ENCODE assay signal across 18 mouse cellular contexts in genomic region chr4:138824660-138825059, GRCm38 (mm10). TPM values are rescaled to one million over a fixed set of nuclear protein-coding genes. Genes with fewer than 3 reads are reported as not detected.
DNase-seq lines count a peak whose midpoint lies in the region; ATAC-seq and TF ChIP-seq lines count a peak whose summit lies in the region.
"Had no signal": no experiment of that assay in that cellular context is flagged by ENCODE, and none has a peak within 500 bp of the region (broad histone marks: within the 10 kb centered on the region; RNA-seq: fewer than 3 reads in every experiment).

No protein-coding gene starts in this region.

- intact Hi-C loops in heart, adult 2 months (cut with DNase I), result no loop called here

- H3K27ac ChIP-seq in heart, adult 2 months, result no peak overlapping the region
- H3K27ac ChIP-seq in lung, embryonic 14.5 days (ENCODE audit: low read depth), result no peak overlapping the region
- no peak overlapping the region for H3K27ac ChIP-seq in stomach, postnatal 0 days (replicated peaks)
- H3K27ac ChIP-seq: heart, embryonic 13.5 days; limb, embryonic 15.5 days; neural tube, embryonic 15.5 days had no signal

- H3K4me1 ChIP-seq in heart, adult 2 months (ENCODE audit: control insufficient read depth, insufficient read depth, low read length), result no peaks in the 10 kb centered on the region
- H3K4me1 ChIP-seq in lung, embryonic 14.5 days (ENCODE audit: insufficient read depth), result peaks cover 10% of the 10 kb centered on the region; the same call in 1 of the 2 replicates
- H3K4me1 ChIP-seq in lung, adult 2 months (ENCODE audit: control insufficient read depth, insufficient read depth, low read length), result no peaks in the 10 kb centered on the region
- H3K4me1 ChIP-seq in stomach, postnatal 0 days (replicated peaks; ENCODE audit: control insufficient read depth, insufficient read depth), result peaks cover 2% of the 10 kb centered on the region; the same call in 1 of the 2 replicates

- H3K36me3 ChIP-seq in heart, adult 2 months (ENCODE audit: control insufficient read depth, insufficient read depth, low read length), result no peaks in the 10 kb centered on the region
- H3K36me3 ChIP-seq in lung, embryonic 14.5 days (ENCODE audit: insufficient read depth), result no peaks in the 10 kb centered on the region
- H3K36me3 ChIP-seq in stomach, postnatal 0 days (ENCODE audit: control insufficient read depth, insufficient read depth, low read length), result no peaks in the 10 kb centered on the region
- H3K36me3 ChIP-seq: heart, embryonic 13.5 days; limb, embryonic 15.5 days; neural tube, embryonic 15.5 days had no signal

- peaks cover 3% of the 10 kb centered on the region; the same call in 1 of the 2 replicates for H3K9me3 ChIP-seq in lung, embryonic 14.5 days (ENCODE audit: low read depth, low read length)
- no peaks in the 10 kb centered on the region for H3K9me3 ChIP-seq in stomach, postnatal 0 days (ENCODE audit: control insufficient read depth, low read length)
- H3K9me3 ChIP-seq: limb, embryonic 15.5 days; neural tube, embryonic 15.5 days had no signal

- no peak for DNase-seq in heart, adult 2 months
- no peak for DNase-seq in heart, adult 8-10 months (ENCODE audit: low spot score)
- DNase-seq in lung, embryonic 14.5 days, result peak; percentile 41
- DNase-seq in lung, adult 2 months, result no peak
- peak; percentile 19 for DNase-seq in brain, embryonic 14.5 days (ENCODE audit: low read depth)
- no peak for DNase-seq in stomach, postnatal 0 days (ENCODE audit: low spot score)
- no peak for DNase-seq in heart, postnatal 4 days
- DNase-seq in gastrocnemius, adult 18-20 months (ENCODE audit: low spot score), result no peak
- DNase-seq: layer of hippocampus, adult 9-11 months had no signal

- no peak overlapping the region for H3K4me3 ChIP-seq in heart, adult 2 months
- no peak overlapping the region for H3K4me3 ChIP-seq in lung, embryonic 14.5 days (ENCODE audit: low read depth, low read length)
- H3K4me3 ChIP-seq in lung, adult 2 months (replicated peaks; ENCODE audit: extremely low read depth, low read depth, low read length), result no peak overlapping the region
- H3K4me3 ChIP-seq in stomach, postnatal 0 days (ENCODE audit: low read depth, low read length), result no peak overlapping the region
- H3K4me3 ChIP-seq: heart, embryonic 13.5 days; limb, embryonic 15.5 days; neural tube, embryonic 15.5 days had no signal

- no peaks in the 10 kb centered on the region for H3K79me2 ChIP-seq in heart, adult 2 months (replicated peaks; ENCODE audit: control insufficient read depth, insufficient read depth, low read length)

- TF ChIP-seq CTCF in heart, adult 2 months (IDR thresholded peaks at IDR 0.05), result peak; percentile 38
- TF ChIP-seq CTCF in lung, embryonic 14.5 days (IDR thresholded peaks at IDR 0.05; ENCODE audit: low read depth), result peak; percentile 46
- no peak for TF ChIP-seq CTCF in lung, adult 2 months (IDR thresholded peaks at IDR 0.05; ENCODE audit: insufficient read depth, low read length)
- TF ChIP-seq CTCF in brain, embryonic 14.5 days (IDR thresholded peaks at IDR 0.05; ENCODE audit: borderline replicate concordance, extremely low read depth, insufficient read depth, insufficient read length), result peak; percentile 19; the same call in 1 of the 2 replicates
- peak; percentile 56 for TF ChIP-seq CTCF in stomach, postnatal 0 days (IDR thresholded peaks at IDR 0.05; ENCODE audit: low read depth)

- no peak overlapping the region for H3K4me2 ChIP-seq in lung, embryonic 14.5 days
- no peak overlapping the region for H3K4me2 ChIP-seq in stomach, postnatal 0 days (replicated peaks; ENCODE audit: low read depth)
- H3K4me2 ChIP-seq: heart, embryonic 13.5 days; limb, embryonic 15.5 days; neural tube, embryonic 15.5 days had no signal

- TF ChIP-seq POLR2A in heart, adult 2 months (IDR thresholded peaks at IDR 0.05; ENCODE audit: insufficient read depth, low read depth, low read length), result no peak
- no peak for TF ChIP-seq POLR2A in lung, adult 2 months (IDR thresholded peaks at IDR 0.05; ENCODE audit: borderline replicate concordance, extremely low read depth, low read depth, low read length)
- no peak for TF ChIP-seq POLR2A in brain, embryonic 14.5 days (IDR thresholded peaks at IDR 0.05; ENCODE audit: borderline replicate concordance, extremely low read depth, insufficient read depth, insufficient read length, poor library complexity, severe bottlenecking)

- no peaks in the 10 kb centered on the region for H3K27me3 ChIP-seq in heart, adult 2 months (ENCODE audit: control insufficient read depth, insufficient read depth, low read length)
- H3K27me3 ChIP-seq in lung, embryonic 14.5 days (ENCODE audit: insufficient read depth, low read length), result no peaks in the 10 kb centered on the region
- no peaks in the 10 kb centered on the region for H3K27me3 ChIP-seq in stomach, postnatal 0 days (ENCODE audit: control insufficient read depth, insufficient read depth, low read length)
- H3K27me3 ChIP-seq: limb, embryonic 15.5 days; neural tube, embryonic 15.5 days had no signal

- WGBS in heart, adult 2 months, result 88% methylated on average over 2 of the region's 2 CpGs
- 74% methylated on average over 2 of the region's 2 CpGs for WGBS in lung, embryonic 14.5 days
- WGBS in lung, adult 2 months, result 81% methylated on average over 2 of the region's 2 CpGs
- WGBS in stomach, postnatal 0 days, result 86% methylated on average over 2 of the region's 2 CpGs

- H3K9ac ChIP-seq in heart, adult 2 months (ENCODE audit: low read depth, low read length), result no peak overlapping the region
- H3K9ac ChIP-seq in lung, embryonic 14.5 days, result no peak overlapping the region
- H3K9ac ChIP-seq in stomach, postnatal 0 days (ENCODE audit: low read length), result no peak overlapping the region
- H3K9ac ChIP-seq: heart, embryonic 13.5 days; limb, embryonic 15.5 days; neural tube, embryonic 15.5 days had no signal

- no peak for ATAC-seq in lung, embryonic 14.5 days (ENCODE audit: insufficient read depth)
- ATAC-seq in stomach, postnatal 0 days (ENCODE audit: low FRiP score, low TSS enrichment), result no peak
- ATAC-seq: activated CD4-positive, CD25-positive, alpha-beta regulatory T cell, adult 4 months; CD4-positive, CD25-positive, alpha-beta regulatory T cell, adult 4 months; midbrain, embryonic 16.5 days had no signal

- TF ChIP-seq EP300 in heart, adult 2 months (IDR thresholded peaks at IDR 0.05; ENCODE audit: insufficient read depth, low read depth, low read length), result no peak
- no peak for TF ChIP-seq EP300 in stomach, postnatal 0 days (optimal IDR thresholded peaks at IDR 0.05)

RNA-seq across cellular contexts. Expression of gene Pla2g5, which starts 38.6 kb away (rescaled TPM):
- total RNA-seq in heart, adult 2 months (2021), result 10 to 100 TPM; 24.8 to 33.0 TPM
- polyA plus RNA-seq in heart, adult 2 months (2012; rRNA removed), result 87.6 and 129 TPM in 2 replicates
- 10 to 100 TPM; 32.9 to 44.0 (median 38.3) TPM for total RNA-seq in heart, adult 8-10 months (2022)
- polyA plus RNA-seq in lung, embryonic 14.5 days (2014; fragmentation: Nextera tagmentation; extraction: Ambion mirVana), result 0.46 and 0.61 TPM in 2 replicates
- polyA plus RNA-seq in lung, adult 2 months (2012; rRNA removed), result 0.57 and 1.3 TPM in 2 replicates
- 0.61 and 0.94 TPM in 2 replicates for polyA plus RNA-seq in brain, embryonic 14.5 days (2012; rRNA removed)
- polyA plus RNA-seq in stomach, postnatal 0 days (2015; fragmentation: Nextera tagmentation; extraction: Ambion mirVana), result 0.28 and 0.34 TPM in 2 replicates
- total RNA-seq in heart, postnatal 4 days (2021), result 1 to 10 TPM; 7.9 to 8.6 TPM
- total RNA-seq in gastrocnemius, adult 18-20 months (2021), result 1 to 10 TPM; 1.6 to 5.4 TPM
- polyA plus RNA-seq: activated CD4-positive, CD25-positive, alpha-beta regulatory T cell, adult 4 months; CD4-positive, CD25-positive, alpha-beta regulatory T cell, adult 4 months had no signal

RNA-seq across cellular contexts. Expression of gene Gm13030, which starts 49.1 kb away (rescaled TPM):
- total RNA-seq in heart, adult 2 months (2021), result not detected
- not detected in 2 replicates for polyA plus RNA-seq in heart, adult 2 months (2012; rRNA removed)
- not detected for total RNA-seq in heart, adult 8-10 months (2022)
- not detected in 2 replicates for polyA plus RNA-seq in lung, embryonic 14.5 days (2014; fragmentation: Nextera tagmentation; extraction: Ambion mirVana)
- polyA plus RNA-seq in lung, adult 2 months (2012; rRNA removed), result not detected in 2 replicates
- not detected in 2 replicates for polyA plus RNA-seq in brain, embryonic 14.5 days (2012; rRNA removed)
- not detected in 2 replicates for polyA plus RNA-seq in stomach, postnatal 0 days (2015; fragmentation: Nextera tagmentation; extraction: Ambion mirVana)
- not detected for total RNA-seq in heart, postnatal 4 days (2021)
- total RNA-seq in gastrocnemius, adult 18-20 months (2021), result not detected
- total RNA-seq: gastrocnemius, adult 8-10 months had no signal
- polyA plus RNA-seq: activated CD4-positive, CD25-positive, alpha-beta regulatory T cell, adult 4 months; CD4-positive, CD25-positive, alpha-beta regulatory T cell, adult 4 months; heart, embryonic 13.5 days; limb, embryonic 15.5 days; lung, embryonic 16.5 days; midbrain, embryonic 16.5 days; neural tube, embryonic 15.5 days; stomach, embryonic 16.5 days had no signal

RNA-seq across cellular contexts. Expression of gene Pla2g2d, which starts 49.1 kb away (rescaled TPM):
- under 1 TPM; 0.26 to 0.55 TPM for total RNA-seq in heart, adult 2 months (2021)
- polyA plus RNA-seq in heart, adult 2 months (2012; rRNA removed), result 2.3 and 2.7 TPM in 2 replicates
- total RNA-seq in heart, adult 8-10 months (2022), result 1 to 10 TPM in 2 of 4 experiments, under 1 TPM in 1, not detected in 1; 0.44 to 1.9 (median 1.2) TPM
- 0.18 TPM in 1 of 2 replicates, not detected in the other for polyA plus RNA-seq in lung, embryonic 14.5 days (2014; fragmentation: Nextera tagmentation; extraction: Ambion mirVana)
- polyA plus RNA-seq in lung, adult 2 months (2012; rRNA removed), result 2.5 and 2.6 TPM in 2 replicates
- 0.13 and 0.14 TPM in 2 replicates for polyA plus RNA-seq in brain, embryonic 14.5 days (2012; rRNA removed)
- 0.21 and 0.27 TPM in 2 replicates for polyA plus RNA-seq in stomach, postnatal 0 days (2015; fragmentation: Nextera tagmentation; extraction: Ambion mirVana)
- total RNA-seq in heart, postnatal 4 days (2021), result not detected
- under 1 TPM; 0.39 to 0.59 TPM for total RNA-seq in gastrocnemius, adult 18-20 months (2021)
- polyA plus RNA-seq: heart, embryonic 13.5 days; lung, embryonic 16.5 days had no signal

RNA-seq across cellular contexts. Expression of gene Pla2g2e, which starts 53.1 kb away (rescaled TPM):
- total RNA-seq in heart, adult 2 months (2021), result 1 to 10 TPM in 1 of 2 experiments, under 1 TPM in 1; 0.73 to 1.6 TPM
- polyA plus RNA-seq in heart, adult 2 months (2012; rRNA removed), result 0.43 TPM in 1 of 2 replicates, not detected in the other
- 1 to 10 TPM in 1 of 4 experiments, not detected in 3; 2.0 TPM for total RNA-seq in heart, adult 8-10 months (2022)
- not detected in 2 replicates for polyA plus RNA-seq in lung, embryonic 14.5 days (2014; fragmentation: Nextera tagmentation; extraction: Ambion mirVana)
- polyA plus RNA-seq in lung, adult 2 months (2012; rRNA removed), result 1.2 and 2.2 TPM in 2 replicates
- not detected in 2 replicates for polyA plus RNA-seq in brain, embryonic 14.5 days (2012; rRNA removed)
- polyA plus RNA-seq in stomach, postnatal 0 days (2015; fragmentation: Nextera tagmentation; extraction: Ambion mirVana), result 0.22 TPM in 1 of 2 replicates, not detected in the other
- total RNA-seq in heart, postnatal 4 days (2021), result under 1 TPM; 0.36 to 0.59 TPM
- total RNA-seq in gastrocnemius, adult 18-20 months (2021), result not detected
- total RNA-seq: gastrocnemius, adult 8-10 months had no signal
- polyA plus RNA-seq: activated CD4-positive, CD25-positive, alpha-beta regulatory T cell, adult 4 months; CD4-positive, CD25-positive, alpha-beta regulatory T cell, adult 4 months; heart, embryonic 13.5 days; limb, embryonic 15.5 days; lung, embryonic 16.5 days; midbrain, embryonic 16.5 days; neural tube, embryonic 15.5 days; stomach, embryonic 16.5 days had no signal

Comparison
In these comparisons a context has a peak if more than half of its experiments do, and no peak if none do; other contexts are left out.
1. DNase-seq: peak in lung, embryonic 14.5 days (single experiment) and brain, embryonic 14.5 days (single experiment); none in heart, adult 2 months (0 of 2), heart, adult 8-10 months (single experiment), lung, adult 2 months (single experiment), stomach, postnatal 0 days (single experiment), heart, postnatal 4 days (single experiment) and gastrocnemius, adult 18-20 months (single experiment).
2. RNA of gene Pla2g5, which starts 38.6 kb away (polyA plus RNA-seq): 87.6 to 129 TPM in heart, adult 2 months; 0.57 to 1.3 TPM in lung, adult 2 months, 0.61 to 0.94 TPM in brain, embryonic 14.5 days, 0.46 to 0.61 TPM in lung, embryonic 14.5 days and 0.28 to 0.34 TPM in stomach, postnatal 0 days; every median in the first group is over 10 times any median in the second.